Mouse (Mus musculus): ENCODE data around the gene Kif3c. TPM values are rescaled to one million over a fixed set of nuclear protein-coding genes. Genes with fewer than 3 reads are reported as not detected.

Gene Kif3c
- 6.2 TPM for polyA plus RNA-seq (2014; fragmentation: Illumina TruSeq; extraction: RNeasy Lipid Tissue Mini Kit (QIAGEN cat#74804); ENCODE audit: insufficient read depth, low read depth, low replicate concordance)

GRCm38 (mm10) chr12:3364508-3365448 lies at the start of gene Kif3c:
Gene Kif3c, plus strand, starts transcription at chr12:3365132.

GRCm38 (mm10) chr12:3426530-3427034 lies 61.6 kb downstream of the Kif3c start, which contains the start of gene Asxl2:
Gene Asxl2, plus strand, starts transcription at chr12:3426857.

Other genes with a start within 250 kb of the Kif3c start
- gene Rab10, start 55.2 kb upstream of the Kif3c start, polyA plus RNA-seq (2014; fragmentation: Illumina TruSeq; extraction: RNeasy Lipid Tissue Mini Kit (QIAGEN cat#74804); ENCODE audit: insufficient read depth, low read depth, low replicate concordance) = 37.4 TPM
- 2.6 TPM for gene Asxl2, start 61.7 kb downstream of the Kif3c start, polyA plus RNA-seq (2014; fragmentation: Illumina TruSeq; extraction: RNeasy Lipid Tissue Mini Kit (QIAGEN cat#74804); ENCODE audit: insufficient read depth, low read depth, low replicate concordance)
- 15.8 TPM for gene Dtnb, start 207.2 kb downstream of the Kif3c start, polyA plus RNA-seq (2014; fragmentation: Illumina TruSeq; extraction: RNeasy Lipid Tissue Mini Kit (QIAGEN cat#74804); ENCODE audit: insufficient read depth, low read depth, low replicate concordance)

Measured in lung, adult 10 weeks (tissue).